Mouse (Mus musculus) thymus, postnatal 0 days (tissue): ENCODE results near the gene AU041133. TPM values are rescaled to one million over a fixed set of nuclear protein-coding genes. Genes with fewer than 3 reads are reported as not detected.
"Not testable (repeated sequence)": the region's sequence is repeated elsewhere in the genome, so short reads cannot be mapped to it uniquely, and the experiment has no call there.

Experiments
- DNase-seq: peaks from one replicate; pipeline ENCODE4 v3.0.0-alpha.2; 2015; ENCODE audit warnings: low spot score
- polyA plus RNA-seq: library from polyadenylated mRNA; unstranded; fragments of >200 nt; fragmentation: Nextera tagmentation; extraction: Ambion mirVana; gene quantifications from 2 replicates; pipeline ENCODE4 v1.2.1, GENCODE M21; 2015

AU041133 gene
- polyA plus RNA-seq, result 7.9 and 8.6 TPM in 2 replicates

GRCm38 (mm10) chr10:82127850-82128401 is at the start of gene AU041133:
AU041133 (plus strand) TSS chr10:82128013.
- peak; percentile 89 for DNase-seq

- peak; percentile 84 for DNase-seq
These were observed 44.8 kb upstream of the AU041133 start, which contains the start of gene BC024063 for GRCm38 (mm10) chr10:82082728-82083621. BC024063 (plus strand) TSS chr10:82083353.

- DNase-seq, result not testable (repeated sequence)
These were observed 44.2 kb upstream of the AU041133 start for GRCm38 (mm10) chr10:82083622-82083971.

- no peak for DNase-seq
These were observed 10.6 kb upstream of the AU041133 start for GRCm38 (mm10) chr10:82117206-82117605.

- no peak for DNase-seq
These were observed 17.5 kb downstream of the AU041133 start for GRCm38 (mm10) chr10:82145282-82145681.

GRCm38 (mm10) chr10:82147571-82147970 is 19.8 kb downstream of the AU041133 start:
- no peak for DNase-seq

- DNase-seq, result no peak
These were observed 40.0 kb downstream of the AU041133 start for GRCm38 (mm10) chr10:82167777-82168176.

- DNase-seq, result no peak
These were observed 42.0 kb downstream of the AU041133 start for GRCm38 (mm10) chr10:82169776-82170175.

GRCm38 (mm10) chr10:82170808-82171207 is 43.0 kb downstream of the AU041133 start:
- DNase-seq, result peak; percentile 24

- peak; percentile 78 for DNase-seq
These were observed 50.6 kb downstream of the AU041133 start for GRCm38 (mm10) chr10:82178257-82179064.

Other genes starting within 250 kb of the AU041133 start
- gene Zfp781, start 197.5 kb upstream of the AU041133 start, polyA plus RNA-seq, result 1.6 and 2.1 TPM in 2 replicates
- gene Zfp873, start 79.9 kb upstream of the AU041133 start, polyA plus RNA-seq, result 10.2 and 12.2 TPM in 2 replicates
- 3.0 and 3.9 TPM in 2 replicates for gene BC024063, start 44.7 kb upstream of the AU041133 start, polyA plus RNA-seq
- gene Zfp938, start 113.3 kb downstream of the AU041133 start, polyA plus RNA-seq, result 10.7 and 10.9 TPM in 2 replicates
- gene 4932415D10Rik, start 188.6 kb downstream of the AU041133 start, polyA plus RNA-seq, result not detected in 2 replicates
- gene Gm4924, start 226.2 kb downstream of the AU041133 start, polyA plus RNA-seq, result 4.0 and 4.3 TPM in 2 replicates